Mouse (Mus musculus) limb, embryonic 11.5 days (tissue): ENCODE measurements around the gene H1foo. TPM values are rescaled to one million over a fixed set of nuclear protein-coding genes. Genes with fewer than 3 reads are reported as not detected.
A peak's percentile ranks its signal among the peaks of the same experiment; 100 is the strongest.

Source experiments
- ATAC-seq: fragments of 200-750 bp; cut with Nextera tagmentation; 2 replicates; pipeline ENCODE4 v1.8.0; 2017; ENCODE audit warnings: low read depth; ENCODE audit not compliant: insufficient number of reproducible peaks, low FRiP score, low TSS enrichment
- DNase-seq: peaks from one replicate; pipeline ENCODE4 v3.0.0-alpha.2; 2015; ENCODE audit warnings: low spot score
- H3K27ac ChIP-seq: fragments of 300-500 bp; sonication (generic); replicated peaks from 2 replicates; pipeline ENCODE4 v1.5.1; 2014; ENCODE audit warnings: low read depth, mild to moderate bottlenecking, low read length
- H3K27me3 ChIP-seq: fragments of 300-500 bp; sonication (generic); 2 replicates; pipeline ENCODE4 v1.6.1; 2014; ENCODE audit warnings: mild to moderate bottlenecking, low read length, mixed read lengths; ENCODE audit not compliant: control insufficient read depth, insufficient read depth
- H3K36me3 ChIP-seq: fragments of 300-500 bp; sonication (generic); 2 replicates; pipeline ENCODE4 v1.6.1; 2014; ENCODE audit warnings: mild to moderate bottlenecking, low read length, moderate library complexity, mixed read lengths; ENCODE audit not compliant: control insufficient read depth, insufficient read depth
- H3K4me1 ChIP-seq: fragments of 300-500 bp; sonication (generic); 2 replicates; pipeline ENCODE4 v1.6.1; 2014; ENCODE audit warnings: low read length, mixed read lengths; ENCODE audit not compliant: control insufficient read depth, insufficient read depth
- H3K4me2 ChIP-seq: fragments of 300-500 bp; sonication (generic); 2 replicates; pipeline ENCODE4 v1.6.1; 2014; ENCODE audit warnings: low read depth, mild to moderate bottlenecking, moderate library complexity; ENCODE audit not compliant: severe bottlenecking
- H3K4me3 ChIP-seq: fragments of 300-500 bp; sonication (generic); 2 replicates; pipeline ENCODE4 v1.5.1; 2014; ENCODE audit warnings: low read depth, low read length
- H3K9ac ChIP-seq: fragments of 300-500 bp; sonication (generic); 2 replicates; pipeline ENCODE4 v1.6.1; 2014; ENCODE audit warnings: mild to moderate bottlenecking, low read length
- H3K9me3 ChIP-seq: fragments of 300-500 bp; sonication (generic); 2 replicates; pipeline ENCODE4 v1.6.1; 2016; ENCODE audit warnings: low read length; ENCODE audit not compliant: control insufficient read depth
- WGBS: fragments of 180-500 bp; shearing (Covaris S2); extraction: QIAGEN DNeasy Blood & Tissue Kit; methylation state at CpG from one replicate; pipeline ENCODE4 v1.1.7; 2014; 5-methylcytosine and 5-hydroxymethylcytosine counted together
- polyA plus RNA-seq: library from polyadenylated mRNA; unstranded; fragments of >200 nt; fragmentation: Nextera tagmentation; extraction: Ambion mirVana; gene quantifications from 2 replicates; pipeline ENCODE4 v1.2.1, GENCODE M21; 2014

Gene H1foo
- polyA plus RNA-seq, result not detected in 2 replicates

DNA sequence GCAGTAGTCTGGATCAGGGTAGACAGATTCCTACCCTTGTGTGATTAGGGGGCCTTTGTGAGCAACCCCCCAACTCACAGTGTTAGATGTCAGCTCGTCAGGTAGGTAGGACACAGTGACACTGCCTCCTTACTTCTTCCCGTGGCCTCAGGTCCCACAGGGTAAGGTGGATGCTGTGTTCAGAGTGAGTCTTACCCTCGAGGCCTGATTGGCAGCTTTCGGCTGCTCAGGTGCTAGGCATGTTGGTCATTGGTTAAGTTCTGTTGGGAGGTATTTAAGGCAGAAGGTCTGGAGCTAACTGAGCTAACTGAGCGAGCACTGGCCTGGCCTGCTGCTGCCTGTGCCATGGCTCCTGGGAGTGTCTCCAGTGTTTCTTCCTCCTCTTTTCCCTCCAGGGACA is at the start of gene H1foo:
H1foo (plus strand) TSS at position 301 of the 400 bp plus-strand sequence.
- 79% methylated on average over 5 of the region's 5 CpGs for WGBS
- no peak within 1 kb of the TSS for H3K27ac ChIP-seq

DNA sequence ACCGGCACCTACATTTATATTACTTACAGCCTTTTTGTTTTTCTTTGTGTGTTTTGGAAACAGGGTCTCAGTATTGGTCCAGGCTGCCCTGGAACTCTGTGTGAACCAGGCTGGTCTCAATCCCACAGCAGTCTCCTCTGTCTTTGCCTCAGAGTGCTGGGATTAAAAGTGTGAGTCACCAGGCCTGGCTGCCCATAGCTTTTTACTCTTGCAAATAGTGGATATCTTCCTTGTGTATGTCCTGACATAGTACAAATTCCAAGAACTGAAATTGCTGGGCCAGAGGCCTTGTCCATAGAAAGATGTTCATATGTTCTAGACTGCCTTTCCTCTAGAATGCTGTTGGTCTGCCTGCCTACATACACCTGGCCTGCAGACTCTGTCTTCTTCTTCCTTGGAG is 48.4 kb upstream of the H1foo start:
- H3K4me2 ChIP-seq, result no peak overlapping the region
- no peak overlapping the region for H3K4me3 ChIP-seq
- no peak overlapping the region for H3K27ac ChIP-seq
- no peaks in the 10 kb centered on the region for H3K27me3 ChIP-seq
- ATAC-seq (no peak), DNase-seq (no peak)
- H3K9me3 ChIP-seq, result no peaks in the 10 kb centered on the region
- WGBS, result 90% methylated on average over 1 of the region's 1 CpGs
- no peaks in the 10 kb centered on the region; the same call in 1 of the 2 replicates for H3K36me3 ChIP-seq
- H3K9ac ChIP-seq, result no peak overlapping the region
- H3K4me1 ChIP-seq, result no peaks in the 10 kb centered on the region

More for the DNA sequence above, at the start of gene H1foo:
- no peak for ATAC-seq
- Histone ChIP-seq H3K4me2 (no peak within 1 kb of the TSS), H3K27me3 (no peaks in the 10 kb centered on the region), H3K9me3 (no peaks in the 10 kb centered on the region), H3K9ac (no peak within 1 kb of the TSS), H3K4me1 (no peaks in the 10 kb centered on the region), H3K4me3 (no peak within 1 kb of the TSS), H3K36me3 (no peaks in the 10 kb centered on the region)
- DNase-seq, result no peak

DNA sequence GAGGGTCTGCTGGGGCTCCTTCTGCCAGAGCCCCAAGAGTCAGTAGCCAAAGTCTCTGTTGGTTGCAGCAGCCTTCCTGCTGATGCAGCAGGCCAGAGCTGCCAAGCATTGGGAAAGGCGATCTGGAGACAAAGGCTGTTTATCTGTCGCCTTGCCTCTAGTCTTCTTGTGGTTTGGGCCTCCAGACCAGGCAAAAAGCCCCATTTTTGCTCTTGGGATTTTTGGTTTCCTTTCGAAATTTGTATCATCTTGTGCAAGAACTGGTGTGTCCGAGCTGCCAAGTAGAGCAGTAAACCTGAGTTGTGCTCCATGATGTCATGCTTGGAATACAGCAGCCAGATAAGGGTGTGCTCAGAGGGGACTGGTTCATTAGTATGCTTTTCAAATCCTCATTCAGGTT is 47.6 kb upstream of the H1foo start:
- no peak for DNase-seq
- no peaks in the 10 kb centered on the region for H3K9me3 ChIP-seq
- WGBS, result 83% methylated on average over 4 of the region's 4 CpGs

DNA sequence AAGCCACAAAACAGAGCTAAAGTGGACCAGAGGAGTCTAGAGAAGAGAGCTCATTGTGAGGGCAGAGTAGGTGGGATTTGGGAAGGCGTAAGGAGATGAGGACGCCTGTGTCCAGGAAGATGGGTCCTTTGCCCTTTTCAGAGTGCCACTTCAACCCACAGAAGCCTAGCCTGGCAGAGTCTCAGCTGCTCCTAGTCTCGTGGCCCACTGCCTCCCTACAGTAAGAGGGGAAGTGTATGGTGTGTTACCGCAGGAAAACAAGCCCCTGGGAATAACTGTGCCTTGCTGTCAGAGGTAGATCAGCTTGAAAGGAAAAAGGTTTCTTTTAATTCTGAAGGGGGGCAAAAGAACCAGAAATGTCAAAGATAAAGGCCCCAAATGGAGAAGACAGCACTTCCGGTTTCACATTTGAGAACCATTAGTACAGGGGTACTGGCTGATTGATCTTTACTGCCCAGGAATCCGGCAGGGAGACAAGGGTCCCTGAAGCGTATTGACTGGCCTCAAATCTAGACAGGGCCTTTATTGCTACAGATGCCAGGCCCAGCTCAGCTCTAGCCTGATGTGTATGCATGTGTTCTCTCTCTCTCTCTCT is 46.7 kb upstream of the H1foo start:
- Histone ChIP-seq H3K9me3 (no peaks in the 10 kb centered on the region), H3K36me3 (no peaks in the 10 kb centered on the region), H3K4me3 (no peak overlapping the region), H3K9ac (no peak overlapping the region), H3K27me3 (no peaks in the 10 kb centered on the region), H3K4me1 (no peaks in the 10 kb centered on the region), H3K27ac (no peak overlapping the region), H3K4me2 (no peak overlapping the region)
- no peak for DNase-seq
- no peak for ATAC-seq
- WGBS, result 63% methylated on average over 7 of the region's 7 CpGs

More for the DNA sequence above, 47.6 kb upstream of the H1foo start:
- Histone ChIP-seq H3K4me2 (no peak overlapping the region), H3K4me3 (no peak overlapping the region), H3K27ac (no peak overlapping the region), H3K9ac (no peak overlapping the region), H3K36me3 (no peaks in the 10 kb centered on the region), H3K27me3 (no peaks in the 10 kb centered on the region), H3K4me1 (no peaks in the 10 kb centered on the region)
- ATAC-seq, result no peak

DNA sequence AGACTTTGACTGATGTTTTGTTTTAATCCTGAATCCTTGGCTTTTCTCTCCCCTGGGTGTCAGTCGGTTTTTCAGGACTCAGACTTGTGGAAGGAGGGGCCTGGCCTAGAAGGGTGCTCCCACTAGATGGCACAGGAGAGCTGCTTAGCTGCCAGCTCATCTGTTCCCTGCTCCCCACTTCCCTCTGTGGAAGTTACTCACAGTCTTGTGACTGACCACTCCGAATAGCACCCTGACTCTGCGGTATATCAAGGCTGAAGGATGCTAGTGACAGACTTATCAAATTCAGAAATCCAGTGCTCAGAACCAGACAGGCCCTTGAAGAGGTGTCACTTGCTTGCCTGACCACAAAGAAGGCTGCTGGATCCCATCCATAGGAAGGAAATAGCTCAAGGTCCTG is 43.7 kb upstream of the H1foo start:
- H3K9me3 ChIP-seq, result no peaks in the 10 kb centered on the region
- no peaks in the 10 kb centered on the region for H3K36me3 ChIP-seq
- no peaks in the 10 kb centered on the region for H3K4me1 ChIP-seq
- H3K4me2 ChIP-seq, result no peak overlapping the region
- no peak overlapping the region for H3K4me3 ChIP-seq
- no peak overlapping the region for H3K9ac ChIP-seq
- DNase-seq, result peak; percentile 74
- WGBS, result 28% methylated on average over 3 of the region's 3 CpGs
- H3K27ac ChIP-seq, result no peak overlapping the region
- H3K27me3 ChIP-seq, result no peaks in the 10 kb centered on the region
- ATAC-seq, result 0 out of 2 replicates have a peak, but pooled peaks have one; percentile 51

DNA sequence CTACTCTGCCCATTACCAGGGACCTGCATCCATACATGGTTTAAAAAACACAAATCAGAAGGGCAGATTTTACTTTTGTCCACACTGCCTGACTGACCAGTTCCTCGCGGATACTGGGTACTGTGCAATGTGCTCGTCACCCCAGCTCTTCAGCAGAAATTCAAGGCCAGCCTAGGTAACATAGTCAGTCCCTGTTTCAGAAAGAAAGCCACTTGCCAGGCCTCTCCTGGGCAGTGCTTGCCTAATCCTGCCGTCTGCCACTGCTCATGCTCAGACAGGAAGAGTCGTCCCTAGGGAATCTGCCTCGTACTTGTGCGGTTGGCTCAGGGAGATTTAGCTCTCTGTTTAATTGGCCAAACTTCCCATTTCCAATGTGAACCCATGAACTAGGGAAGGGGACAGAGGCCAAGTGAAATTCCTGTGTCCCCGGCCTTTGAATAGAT is 43.2 kb upstream of the H1foo start:
- ATAC-seq (0 out of 2 replicates have a peak, but pooled peaks have one; percentile 13), DNase-seq (no peak)
- no peak overlapping the region for H3K4me3 ChIP-seq
- no peak overlapping the region for H3K27ac ChIP-seq
- H3K4me1 ChIP-seq, result no peaks in the 10 kb centered on the region
- no peaks in the 10 kb centered on the region for H3K36me3 ChIP-seq
- no peaks in the 10 kb centered on the region for H3K27me3 ChIP-seq
- no peaks in the 10 kb centered on the region for H3K9me3 ChIP-seq
- no peak overlapping the region for H3K9ac ChIP-seq
- 82% methylated on average over 8 of the region's 8 CpGs for WGBS
- H3K4me2 ChIP-seq, result no peak overlapping the region

DNA sequence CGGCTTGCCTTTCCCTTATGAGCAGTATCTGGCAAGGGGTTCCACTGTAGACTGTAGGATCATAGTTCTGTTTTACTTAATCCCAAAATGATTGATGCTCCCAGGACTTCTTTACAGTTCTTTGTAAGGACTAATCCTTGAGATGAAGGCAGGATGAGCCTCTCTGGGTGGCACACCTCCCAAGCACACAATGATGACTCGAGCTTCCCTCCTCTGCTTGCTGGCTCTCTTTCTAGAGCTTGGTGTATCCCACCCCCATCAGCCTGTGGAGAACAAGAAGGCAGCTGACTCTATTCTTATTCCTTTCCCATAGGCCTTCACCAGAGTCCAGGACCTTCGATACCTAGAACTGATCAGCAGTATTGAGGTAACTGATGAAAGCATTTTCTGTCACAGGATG is 42.2 kb upstream of the H1foo start:
- Histone ChIP-seq H3K4me1 (no peaks in the 10 kb centered on the region), H3K9ac (0 out of 2 replicates have a peak overlapping the region, but pooled peaks have one; percentile 7), H3K27ac (no peak overlapping the region), H3K4me2 (no peak overlapping the region), H3K27me3 (no peaks in the 10 kb centered on the region), H3K4me3 (no peak overlapping the region), H3K36me3 (peaks cover 3% of the 10 kb centered on the region; the same call in 1 of the 2 replicates), H3K9me3 (no peaks in the 10 kb centered on the region)
- no peak for ATAC-seq
- WGBS, result 88% methylated on average over 3 of the region's 3 CpGs
- no peak for DNase-seq

DNA sequence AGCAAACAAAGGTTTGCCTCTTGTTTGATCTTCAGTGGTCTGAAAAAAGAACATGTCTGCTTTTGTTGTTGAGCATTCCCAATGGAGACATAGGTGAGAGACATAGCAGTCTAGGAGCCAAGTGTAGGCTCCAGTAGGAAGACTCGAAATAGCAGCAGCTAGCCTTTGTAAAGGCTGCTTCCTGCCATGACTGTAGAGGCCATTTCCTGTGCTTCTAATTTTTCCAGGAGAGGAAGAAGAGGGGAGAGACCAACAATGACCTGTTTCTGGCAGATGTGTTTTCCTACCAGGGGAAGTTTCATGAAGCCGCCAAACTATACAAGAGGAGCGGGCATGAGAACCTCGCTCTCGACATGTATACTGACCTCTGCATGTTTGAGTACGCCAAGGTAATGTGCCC is 39.2 kb upstream of the H1foo start:
- no peaks in the 10 kb centered on the region for H3K4me1 ChIP-seq
- no peak overlapping the region for H3K4me2 ChIP-seq
- H3K27ac ChIP-seq, result no peak overlapping the region
- WGBS, result 90% methylated on average over 6 of the region's 6 CpGs
- H3K9me3 ChIP-seq, result no peaks in the 10 kb centered on the region
- peaks cover 3% of the 10 kb centered on the region; the same call in 1 of the 2 replicates for H3K36me3 ChIP-seq
- H3K4me3 ChIP-seq, result no peak overlapping the region
- DNase-seq (no peak), ATAC-seq (no peak)
- no peak overlapping the region for H3K9ac ChIP-seq
- no peaks in the 10 kb centered on the region for H3K27me3 ChIP-seq

DNA sequence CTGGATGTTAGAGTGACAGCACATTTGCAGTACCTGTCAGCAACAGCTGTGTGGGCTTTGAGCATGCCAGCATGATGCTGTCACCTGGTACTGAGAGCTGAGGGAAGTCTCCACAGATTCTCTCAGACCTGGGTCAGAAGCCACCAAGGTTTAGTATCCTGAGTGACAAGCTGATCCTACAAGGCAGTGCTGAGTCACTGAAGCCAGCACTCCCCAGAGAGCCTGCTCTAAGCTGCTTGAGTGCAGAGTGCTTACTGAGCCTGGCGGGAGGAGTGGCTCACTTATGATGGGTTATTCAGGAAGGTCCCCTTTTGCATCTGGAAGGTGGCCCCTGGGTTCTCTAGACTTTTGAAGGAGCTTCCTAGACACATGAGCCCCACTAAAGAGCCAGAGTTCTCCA is 38.3 kb upstream of the H1foo start:
- Histone ChIP-seq H3K4me1 (no peaks in the 10 kb centered on the region), H3K4me3 (no peak overlapping the region), H3K27ac (no peak overlapping the region), H3K4me2 (no peak overlapping the region), H3K9ac (no peak overlapping the region), H3K27me3 (no peaks in the 10 kb centered on the region), H3K36me3 (peaks cover 3% of the 10 kb centered on the region; the same call in 1 of the 2 replicates), H3K9me3 (no peaks in the 10 kb centered on the region)
- ATAC-seq (no peak), DNase-seq (no peak)
- 75% methylated on average over 1 of the region's 1 CpGs for WGBS
